Mouse (Mus musculus): ENCODE results near the gene 1700016D06Rik. TPM values are rescaled to one million over a fixed set of nuclear protein-coding genes. Genes with fewer than 3 reads are reported as not detected.

Gene 1700016D06Rik
- polyA plus RNA-seq, 1 experiment = not detected

GRCm38 (mm10) chr8:11737096-11737495 lies 36.2 kb upstream of the 1700016D06Rik start:
- Histone ChIP-seq H3K9me3 (replicated peaks; ENCODE audit: control insufficient read depth, insufficient read depth, low read length, poor library complexity, severe bottlenecking) (no peaks in the 10 kb centered on the region), H3K4me1 (ENCODE audit: control insufficient read depth, insufficient read depth, low read length) (peaks cover 2% of the 10 kb centered on the region), H3K9ac (ENCODE audit: low read depth, poor library complexity, severe bottlenecking) (no peak overlapping the region), H3K27me3 (ENCODE audit: control insufficient read depth, insufficient read depth, low read length, poor library complexity, severe bottlenecking) (no peaks in the 10 kb centered on the region), H3K36me3 (ENCODE audit: control insufficient read depth, insufficient read depth, low read length, poor library complexity, severe bottlenecking) (no peaks in the 10 kb centered on the region), H3K27ac (ENCODE audit: insufficient read depth, low read length) (no peak overlapping the region), H3K4me3 (ENCODE audit: low read depth, low read length) (no peak overlapping the region)
- TF ChIP-seq EP300 (IDR thresholded peaks at IDR 0.05; ENCODE audit: insufficient read depth, low read depth, low read length) = no peak
- TF ChIP-seq POLR2A (IDR thresholded peaks at IDR 0.05; ENCODE audit: insufficient read depth, low read length) = no peak
- TF ChIP-seq CTCF (IDR thresholded peaks at IDR 0.05; ENCODE audit: low read depth, low read length) = no peak

GRCm38 (mm10) chr8:11735672-11736235 lies 34.9 kb upstream of the 1700016D06Rik start:
- Histone ChIP-seq H3K9me3 (replicated peaks; ENCODE audit: control insufficient read depth, insufficient read depth, low read length, poor library complexity, severe bottlenecking) (no peaks in the 10 kb centered on the region), H3K9ac (ENCODE audit: low read depth, poor library complexity, severe bottlenecking) (no peak overlapping the region), H3K4me3 (ENCODE audit: low read depth, low read length) (no peak overlapping the region), H3K4me1 (ENCODE audit: control insufficient read depth, insufficient read depth, low read length) (no peaks in the 10 kb centered on the region), H3K27me3 (ENCODE audit: control insufficient read depth, insufficient read depth, low read length, poor library complexity, severe bottlenecking) (no peaks in the 10 kb centered on the region), H3K27ac (ENCODE audit: insufficient read depth, low read length) (no peak overlapping the region), H3K36me3 (ENCODE audit: control insufficient read depth, insufficient read depth, low read length, poor library complexity, severe bottlenecking) (no peaks in the 10 kb centered on the region)
- TF ChIP-seq CTCF (IDR thresholded peaks at IDR 0.05; ENCODE audit: low read depth, low read length) (no peak), EP300 (IDR thresholded peaks at IDR 0.05; ENCODE audit: insufficient read depth, low read depth, low read length) (no peak), POLR2A (IDR thresholded peaks at IDR 0.05; ENCODE audit: insufficient read depth, low read length) (no peak)

GRCm38 (mm10) chr8:11730271-11730940 lies 29.5 kb upstream of the 1700016D06Rik start:
- Histone ChIP-seq H3K27me3 (ENCODE audit: control insufficient read depth, insufficient read depth, low read length, poor library complexity, severe bottlenecking) (peaks cover 5% of the 10 kb centered on the region; the same call in 1 of the 2 replicates), H3K4me3 (ENCODE audit: low read depth, low read length) (no peak overlapping the region), H3K9ac (ENCODE audit: low read depth, poor library complexity, severe bottlenecking) (no peak overlapping the region), H3K9me3 (replicated peaks; ENCODE audit: control insufficient read depth, insufficient read depth, low read length, poor library complexity, severe bottlenecking) (no peaks in the 10 kb centered on the region), H3K4me1 (ENCODE audit: control insufficient read depth, insufficient read depth, low read length) (no peaks in the 10 kb centered on the region), H3K27ac (ENCODE audit: insufficient read depth, low read length) (no peak overlapping the region), H3K36me3 (ENCODE audit: control insufficient read depth, insufficient read depth, low read length, poor library complexity, severe bottlenecking) (no peaks in the 10 kb centered on the region)
- TF ChIP-seq POLR2A (IDR thresholded peaks at IDR 0.05; ENCODE audit: insufficient read depth, low read length) = no peak
- no peak for TF ChIP-seq CTCF (IDR thresholded peaks at IDR 0.05; ENCODE audit: low read depth, low read length)
- no peak for TF ChIP-seq EP300 (IDR thresholded peaks at IDR 0.05; ENCODE audit: insufficient read depth, low read depth, low read length)

- Histone ChIP-seq H3K9me3 (replicated peaks; ENCODE audit: control insufficient read depth, insufficient read depth, low read length, poor library complexity, severe bottlenecking) (no peaks in the 10 kb centered on the region), H3K36me3 (ENCODE audit: control insufficient read depth, insufficient read depth, low read length, poor library complexity, severe bottlenecking) (no peaks in the 10 kb centered on the region), H3K4me3 (ENCODE audit: low read depth, low read length) (peak overlapping the region; percentile 76), H3K9ac (ENCODE audit: low read depth, poor library complexity, severe bottlenecking) (peak overlapping the region; percentile 94), H3K27me3 (ENCODE audit: control insufficient read depth, insufficient read depth, low read length, poor library complexity, severe bottlenecking) (peaks cover 5% of the 10 kb centered on the region; the same call in 1 of the 2 replicates), H3K27ac (ENCODE audit: insufficient read depth, low read length) (no peak overlapping the region), H3K4me1 (ENCODE audit: control insufficient read depth, insufficient read depth, low read length) (no peaks in the 10 kb centered on the region)
- TF ChIP-seq EP300 (IDR thresholded peaks at IDR 0.05; ENCODE audit: insufficient read depth, low read depth, low read length) (no peak), POLR2A (IDR thresholded peaks at IDR 0.05; ENCODE audit: insufficient read depth, low read length) (no peak), CTCF (IDR thresholded peaks at IDR 0.05; ENCODE audit: low read depth, low read length) (no peak)
Measured at GRCm38 (mm10) chr8:11728482-11729295, 27.8 kb upstream of the 1700016D06Rik start.

- Histone ChIP-seq H3K9me3 (replicated peaks; ENCODE audit: control insufficient read depth, insufficient read depth, low read length, poor library complexity, severe bottlenecking) (no peaks in the 10 kb centered on the region), H3K27ac (ENCODE audit: insufficient read depth, low read length) (no peak within 1 kb of the TSS), H3K4me3 (ENCODE audit: low read depth, low read length) (peak within 1 kb of the TSS; percentile 76), H3K4me1 (ENCODE audit: control insufficient read depth, insufficient read depth, low read length) (no peaks in the 10 kb centered on the region), H3K36me3 (ENCODE audit: control insufficient read depth, insufficient read depth, low read length, poor library complexity, severe bottlenecking) (no peaks in the 10 kb centered on the region), H3K27me3 (ENCODE audit: control insufficient read depth, insufficient read depth, low read length, poor library complexity, severe bottlenecking) (peaks cover 5% of the 10 kb centered on the region; the same call in 1 of the 2 replicates), H3K9ac (ENCODE audit: low read depth, poor library complexity, severe bottlenecking) (peak within 1 kb of the TSS; percentile 94)
- TF ChIP-seq POLR2A (IDR thresholded peaks at IDR 0.05; ENCODE audit: insufficient read depth, low read length) (no peak), CTCF (IDR thresholded peaks at IDR 0.05; ENCODE audit: low read depth, low read length) (no peak), EP300 (IDR thresholded peaks at IDR 0.05; ENCODE audit: insufficient read depth, low read depth, low read length) (no peak)
Measured at GRCm38 (mm10) chr8:11727651-11728481, 27.0 kb upstream of the 1700016D06Rik start, which contains the start of gene Arhgef7. TSS of gene Arhgef7 (plus strand) at chr8:11727721.

Measured in ES-Bruce4 (cell line).